Mouse (Mus musculus): ENCODE data around the gene Syce3. TPM values are rescaled to one million over a fixed set of nuclear protein-coding genes. Genes with fewer than 3 reads are reported as not detected.

The Syce3 gene
- polyA plus RNA-seq, 1 experiment from 2014 or later: not detected

- Histone ChIP-seq H3K79me2 (ENCODE audit: inconsistent target) (peaks cover 7% of the 10 kb centered on the region; the same call in 1 of the 2 replicates), H3K27ac (peak overlapping the region; percentile 58)
- 2% methylated on average over 35 of the region's 35 CpGs for WGBS (ENCODE audit: missing documents)
Measured at GRCm38 (mm10) chr15:89373027-89373761, 37.1 kb downstream of the Syce3 start.

GRCm38 (mm10) chr15:89372536-89372935 lies 37.8 kb downstream of the Syce3 start:
- H3K79me2 ChIP-seq (ENCODE audit: inconsistent target): peaks cover 7% of the 10 kb centered on the region; the same call in 1 of the 2 replicates
- H3K36me3 ChIP-seq (ENCODE audit: inconsistent target): peaks cover 36% of the 10 kb centered on the region
- H3K27ac ChIP-seq: no peak overlapping the region
- 95% methylated on average over 5 of the region's 7 CpGs for WGBS (ENCODE audit: missing documents)
- H3K4me3 ChIP-seq (ENCODE audit: inconsistent target): peak overlapping the region; percentile 45; the same call in 1 of the 2 replicates

More at GRCm38 (mm10) chr15:89373027-89373761, 37.1 kb downstream of the Syce3 start:
- Histone ChIP-seq H3K36me3 (ENCODE audit: inconsistent target) (peaks cover 29% of the 10 kb centered on the region), H3K4me3 (ENCODE audit: inconsistent target) (peak overlapping the region; percentile 45)

GRCm38 (mm10) chr15:89372068-89372467 lies 38.2 kb downstream of the Syce3 start:
- Histone ChIP-seq H3K36me3 (ENCODE audit: inconsistent target) (peaks cover 40% of the 10 kb centered on the region), H3K79me2 (ENCODE audit: inconsistent target) (peaks cover 7% of the 10 kb centered on the region; the same call in 1 of the 2 replicates), H3K27ac (no peak overlapping the region), H3K4me3 (ENCODE audit: inconsistent target) (no peak overlapping the region)
- WGBS (ENCODE audit: missing documents): 84% methylated on average over 13 of the region's 13 CpGs

GRCm38 (mm10) chr15:89365141-89365551 lies 45.2 kb downstream of the Syce3 start:
- Histone ChIP-seq H3K27ac (no peak overlapping the region), H3K4me3 (ENCODE audit: inconsistent target) (no peak overlapping the region)
- WGBS (ENCODE audit: missing documents): 100% methylated on average over 4 of the region's 4 CpGs

GRCm38 (mm10) chr15:89363051-89363450 lies 47.3 kb downstream of the Syce3 start:
- Histone ChIP-seq H3K27ac (no peak overlapping the region), H3K79me2 (ENCODE audit: inconsistent target) (peaks cover 47% of the 10 kb centered on the region), H3K36me3 (ENCODE audit: inconsistent target) (peaks cover 78% of the 10 kb centered on the region), H3K4me3 (ENCODE audit: inconsistent target) (no peak overlapping the region)
- 93% methylated on average over 7 of the region's 7 CpGs for WGBS (ENCODE audit: missing documents)

More at GRCm38 (mm10) chr15:89365141-89365551, 45.2 kb downstream of the Syce3 start:
- Histone ChIP-seq H3K79me2 (ENCODE audit: inconsistent target) (peaks cover 26% of the 10 kb centered on the region), H3K36me3 (ENCODE audit: inconsistent target) (peaks cover 95% of the 10 kb centered on the region)

- no peak overlapping the region for H3K4me3 ChIP-seq (ENCODE audit: inconsistent target)
- H3K79me2 ChIP-seq (ENCODE audit: inconsistent target): peaks cover 88% of the 10 kb centered on the region
- 98% methylated on average over 3 of the region's 3 CpGs for WGBS (ENCODE audit: missing documents)
- H3K36me3 ChIP-seq (ENCODE audit: inconsistent target): peaks cover 35% of the 10 kb centered on the region
- no peak overlapping the region for H3K27ac ChIP-seq
Measured at GRCm38 (mm10) chr15:89358784-89359183, 51.5 kb downstream of the Syce3 start.

- Histone ChIP-seq H3K36me3 (ENCODE audit: inconsistent target) (peaks cover 29% of the 10 kb centered on the region), H3K4me3 (ENCODE audit: inconsistent target) (peak overlapping the region; percentile 94), H3K79me2 (ENCODE audit: inconsistent target) (peaks cover 76% of the 10 kb centered on the region), H3K27ac (peak overlapping the region; percentile 74)
- WGBS (ENCODE audit: missing documents): 0% methylated on average over 15 of the region's 15 CpGs
Measured at GRCm38 (mm10) chr15:89356372-89356771, 53.9 kb downstream of the Syce3 start.

- Histone ChIP-seq H3K79me2 (ENCODE audit: inconsistent target) (peaks cover 67% of the 10 kb centered on the region), H3K27ac (peak within 1 kb of the TSS; percentile 74), H3K36me3 (ENCODE audit: inconsistent target) (peaks cover 26% of the 10 kb centered on the region; the same call in 1 of the 2 replicates), H3K4me3 (ENCODE audit: inconsistent target) (peak within 1 kb of the TSS; percentile 94)
- WGBS (ENCODE audit: missing documents): under 1% methylated on average over 59 of the region's 64 CpGs
Measured at GRCm38 (mm10) chr15:89355241-89356187, 54.8 kb downstream of the Syce3 start, which contains the start of the genes Lmf2 and Ncaph2. Lmf2 (minus strand) TSS chr15:89355659. Ncaph2 (plus strand) TSS chr15:89355719.

GRCm38 (mm10) chr15:89354455-89354854 lies 55.8 kb downstream of the Syce3 start:
- Histone ChIP-seq H3K36me3 (ENCODE audit: inconsistent target) (peaks cover 22% of the 10 kb centered on the region; the same call in 1 of the 2 replicates), H3K4me3 (ENCODE audit: inconsistent target) (peak overlapping the region; percentile 94)
- 77% methylated on average over 7 of the region's 7 CpGs for WGBS (ENCODE audit: missing documents)

GRCm38 (mm10) chr15:89353837-89354236 lies 56.5 kb downstream of the Syce3 start:
- WGBS (ENCODE audit: missing documents): 93% methylated on average over 16 of the region's 16 CpGs
- H3K36me3 ChIP-seq (ENCODE audit: inconsistent target): peaks cover 22% of the 10 kb centered on the region; the same call in 1 of the 2 replicates
- no peak overlapping the region for H3K4me3 ChIP-seq (ENCODE audit: inconsistent target)
- no peak overlapping the region for H3K27ac ChIP-seq
- H3K79me2 ChIP-seq (ENCODE audit: inconsistent target): peaks cover 50% of the 10 kb centered on the region

More at GRCm38 (mm10) chr15:89354455-89354854, 55.8 kb downstream of the Syce3 start:
- H3K27ac ChIP-seq: no peak overlapping the region
- H3K79me2 ChIP-seq (ENCODE audit: inconsistent target): peaks cover 57% of the 10 kb centered on the region

GRCm38 (mm10) chr15:89352795-89353194 lies 57.5 kb downstream of the Syce3 start:
- 100% methylated on average over 12 of the region's 12 CpGs for WGBS (ENCODE audit: missing documents)
- Histone ChIP-seq H3K79me2 (ENCODE audit: inconsistent target) (peaks cover 40% of the 10 kb centered on the region), H3K4me3 (ENCODE audit: inconsistent target) (no peak overlapping the region), H3K36me3 (ENCODE audit: inconsistent target) (peaks cover 22% of the 10 kb centered on the region; the same call in 1 of the 2 replicates), H3K27ac (no peak overlapping the region)

- Histone ChIP-seq H3K79me2 (ENCODE audit: inconsistent target) (peaks cover 33% of the 10 kb centered on the region), H3K4me3 (ENCODE audit: inconsistent target) (no peak overlapping the region), H3K36me3 (ENCODE audit: inconsistent target) (peaks cover 22% of the 10 kb centered on the region; the same call in 1 of the 2 replicates), H3K27ac (no peak overlapping the region)
- 96% methylated on average over 10 of the region's 14 CpGs for WGBS (ENCODE audit: missing documents)
Measured at GRCm38 (mm10) chr15:89352054-89352453, 58.2 kb downstream of the Syce3 start.

GRCm38 (mm10) chr15:89351302-89351701 lies 59.0 kb downstream of the Syce3 start:
- H3K4me3 ChIP-seq (ENCODE audit: inconsistent target): no peak overlapping the region
- H3K79me2 ChIP-seq (ENCODE audit: inconsistent target): peaks cover 25% of the 10 kb centered on the region
- 97% methylated on average over 15 of the region's 15 CpGs for WGBS (ENCODE audit: missing documents)
- no peak overlapping the region for H3K27ac ChIP-seq
- H3K36me3 ChIP-seq (ENCODE audit: inconsistent target): peaks cover 22% of the 10 kb centered on the region; the same call in 1 of the 2 replicates

GRCm38 (mm10) chr15:89350447-89350846 lies 59.9 kb downstream of the Syce3 start:
- Histone ChIP-seq H3K36me3 (ENCODE audit: inconsistent target) (peaks cover 22% of the 10 kb centered on the region; the same call in 1 of the 2 replicates), H3K79me2 (ENCODE audit: inconsistent target) (peaks cover 18% of the 10 kb centered on the region), H3K27ac (no peak overlapping the region), H3K4me3 (ENCODE audit: inconsistent target) (no peak overlapping the region)
- WGBS (ENCODE audit: missing documents): 100% methylated on average over 5 of the region's 5 CpGs

Measured in macrophage (primary cell).